Mouse (Mus musculus) C2C12 (cell line): ENCODE results near the gene Pcbp3.

Experiments
- CTCF ChIP-seq: IDR thresholded peaks from one replicate; pipeline ENCODE4 v1.5.1; 2011; ENCODE audit not compliant: control insufficient read depth, insufficient read depth, insufficient read length
- MAX ChIP-seq: IDR thresholded peaks from one replicate; pipeline ENCODE4 v1.6.1; 2011; ENCODE audit warnings: mild to moderate bottlenecking, control low read depth

GRCm38 (mm10) chr10:76802500-76802885 lies 159.2 kb downstream of the Pcbp3 start:
- TF ChIP-seq CTCF (no peak), MAX (no peak)
